27 mouse cellular contexts compared by ENCODE assay signal in genomic region chr11:120789810-120790209, GRCm38 (mm10). TPM values are rescaled to one million over a fixed set of nuclear protein-coding genes. Genes with fewer than 3 reads are reported as not detected.
DNase-seq lines count a peak whose midpoint lies in the region; ATAC-seq and TF ChIP-seq lines count a peak whose summit lies in the region.
"Had no signal": no experiment of that assay in that cellular context is flagged by ENCODE, and none has a peak within 500 bp of the region (broad histone marks: within the 10 kb centered on the region; RNA-seq: fewer than 3 reads in every experiment).

No protein-coding gene starts in this region.

- H3K9me3 ChIP-seq in forebrain, postnatal 0 days (ENCODE audit: low read length), result no peaks in the 10 kb centered on the region
- H3K9me3 ChIP-seq in forebrain, embryonic 10.5 days, result no peaks in the 10 kb centered on the region
- H3K9me3 ChIP-seq in kidney, embryonic 14.5 days (ENCODE audit: control insufficient read depth, low read length), result no peaks in the 10 kb centered on the region
- H3K9me3 ChIP-seq in liver, postnatal 0 days (ENCODE audit: low read length), result no peaks in the 10 kb centered on the region
- no peaks in the 10 kb centered on the region for H3K9me3 ChIP-seq in liver, embryonic 12.5 days (replicated peaks)
- H3K9me3 ChIP-seq in MEL (replicated peaks; ENCODE audit: insufficient read depth, low read length), result no peaks in the 10 kb centered on the region
- H3K9me3 ChIP-seq: embryonic facial prominence, embryonic 13.5 days; heart, embryonic 12.5 days; hindbrain, embryonic 15.5 days; midbrain, embryonic 12.5 days; neural tube, embryonic 13.5 days had no signal

- no peak overlapping the region for H3K27ac ChIP-seq in forebrain, postnatal 0 days (ENCODE audit: low read depth, low read length)
- H3K27ac ChIP-seq in forebrain, embryonic 10.5 days, result no peak overlapping the region
- no peak overlapping the region for H3K27ac ChIP-seq in kidney, adult 2 months (ENCODE audit: insufficient read depth, low read depth, low read length)
- no peak overlapping the region for H3K27ac ChIP-seq in kidney, embryonic 14.5 days (ENCODE audit: low read depth, low read length)
- no peak overlapping the region for H3K27ac ChIP-seq in liver, postnatal 0 days (ENCODE audit: low read depth)
- H3K27ac ChIP-seq in liver, embryonic 12.5 days, result no peak overlapping the region
- H3K27ac ChIP-seq in MEL (ENCODE audit: control insufficient read depth, low read depth, low read length), result no peak overlapping the region
- H3K27ac ChIP-seq: embryonic facial prominence, embryonic 13.5 days; hindbrain, embryonic 15.5 days; midbrain, embryonic 12.5 days; neural tube, embryonic 13.5 days had no signal

- DNase-seq in forebrain, postnatal 0 days, result no peak
- DNase-seq in forebrain, embryonic 10.5 days (ENCODE audit: extremely low spot score, low spot score), result no peak
- peak; percentile 31 for DNase-seq in kidney, adult 2 months
- DNase-seq in liver, postnatal 0 days, result no peak
- DNase-seq in MEL (ENCODE audit: low read depth, low spot score), result peak; percentile 58
- DNase-seq in heart, postnatal 36 days, result no peak
- DNase-seq: adrenal gland, adult 2 months; adrenal gland, postnatal 36 days; cerebellum, adult 2 months; gastrocnemius, postnatal 14 days; heart, adult 11 months; kidney, adult 9 months; kidney, postnatal 14 days; left cerebral cortex, postnatal 4 days; lung, adult 18-20 months; lung, postnatal 10 days; thymus, postnatal 4 days had no signal

- no peak overlapping the region for H3K4me3 ChIP-seq in forebrain, postnatal 0 days (ENCODE audit: low read depth, low read length)
- H3K4me3 ChIP-seq in forebrain, embryonic 10.5 days, result no peak overlapping the region
- no peak overlapping the region for H3K4me3 ChIP-seq in kidney, adult 2 months (ENCODE audit: insufficient read depth, low read depth, low read length)
- H3K4me3 ChIP-seq in kidney, embryonic 14.5 days (ENCODE audit: low read length), result no peak overlapping the region
- H3K4me3 ChIP-seq in liver, postnatal 0 days (ENCODE audit: low read depth, low read length), result no peak overlapping the region
- no peak overlapping the region for H3K4me3 ChIP-seq in liver, embryonic 12.5 days
- H3K4me3 ChIP-seq in MEL (ENCODE audit: control insufficient read depth in 1 of 2, insufficient read depth in 1 of 2, low read depth in 2 of 2, low read length in 2 of 2), result no peak overlapping the region
- H3K4me3 ChIP-seq: embryonic facial prominence, embryonic 13.5 days; heart, embryonic 12.5 days; hindbrain, embryonic 15.5 days; midbrain, embryonic 12.5 days; neural tube, embryonic 13.5 days had no signal

- no peak overlapping the region for H3K4me2 ChIP-seq in forebrain, postnatal 0 days (ENCODE audit: low read depth)
- no peak overlapping the region for H3K4me2 ChIP-seq in kidney, embryonic 14.5 days (replicated peaks; ENCODE audit: low read depth, low read length)
- H3K4me2 ChIP-seq in liver, postnatal 0 days (ENCODE audit: low read depth, low read length), result no peak overlapping the region
- H3K4me2 ChIP-seq in liver, embryonic 12.5 days, result no peak overlapping the region
- H3K4me2 ChIP-seq: embryonic facial prominence, embryonic 13.5 days; heart, embryonic 12.5 days; hindbrain, embryonic 15.5 days; midbrain, embryonic 12.5 days; neural tube, embryonic 13.5 days had no signal

- H3K9ac ChIP-seq in forebrain, postnatal 0 days, result no peak overlapping the region
- no peak overlapping the region for H3K9ac ChIP-seq in kidney, embryonic 14.5 days (ENCODE audit: low read depth, low read length)
- no peak overlapping the region for H3K9ac ChIP-seq in liver, postnatal 0 days (replicated peaks)
- no peak overlapping the region for H3K9ac ChIP-seq in liver, embryonic 12.5 days
- H3K9ac ChIP-seq in MEL (ENCODE audit: control insufficient read depth, low read depth, low read length, poor library complexity, severe bottlenecking), result no peak overlapping the region
- H3K9ac ChIP-seq: embryonic facial prominence, embryonic 13.5 days; heart, embryonic 12.5 days; hindbrain, embryonic 15.5 days; midbrain, embryonic 12.5 days; neural tube, embryonic 13.5 days had no signal

- TF ChIP-seq RAD21 in MEL (IDR thresholded peaks at IDR 0.05; ENCODE audit: low read depth, low read length), result peak; percentile 17

- 0 out of 2 replicates have a peak, but pooled peaks have one; percentile 3 for TF ChIP-seq CTCF in forebrain, postnatal 0 days (IDR thresholded peaks at IDR 0.05; ENCODE audit: low read depth)
- TF ChIP-seq CTCF in kidney, adult 2 months (conservative IDR thresholded peaks at IDR 0.05; ENCODE audit: insufficient read depth, insufficient read length, low read depth, low read length), result no peak
- TF ChIP-seq CTCF in liver, postnatal 0 days (IDR thresholded peaks at IDR 0.05; ENCODE audit: low read depth), result no peak
- peak in 2 of 3 experiments; percentile 25 to 51; a peak in 4 of 6 replicates for TF ChIP-seq CTCF in MEL (IDR thresholded peaks at IDR 0.05 in 2 of 3, conservative IDR thresholded peaks at IDR 0.05 in 1 of 3; ENCODE audit: control insufficient read depth in 1 of 3, insufficient read depth in 1 of 3, low read depth in 2 of 3, low read length in 3 of 3, poor library complexity in 1 of 3, severe bottlenecking in 1 of 3)

- no peak for TF ChIP-seq EP300 in liver, postnatal 0 days (IDR thresholded peaks at IDR 0.05; ENCODE audit: low read depth)
- TF ChIP-seq EP300 in MEL (IDR thresholded peaks at IDR 0.05; ENCODE audit: low read depth in 1 of 2, low read length in 2 of 2), result no peak

- 91% methylated on average over 3 of the region's 3 CpGs for WGBS in forebrain, postnatal 0 days
- 88% methylated on average over 3 of the region's 3 CpGs for WGBS in forebrain, embryonic 10.5 days
- 87% methylated on average over 3 of the region's 3 CpGs for WGBS in kidney, adult 2 months
- 90% methylated on average over 3 of the region's 3 CpGs for WGBS in kidney, embryonic 14.5 days
- WGBS in liver, postnatal 0 days (ENCODE audit: insufficient replicate concordance), result 82% methylated on average over 3 of the region's 3 CpGs
- WGBS in liver, embryonic 12.5 days (ENCODE audit: insufficient replicate concordance), result 72% methylated on average over 3 of the region's 3 CpGs

- peaks cover 23% of the 10 kb centered on the region for H3K79me2 ChIP-seq in MEL (ENCODE audit: control insufficient read depth, insufficient read depth, low read length, poor library complexity)

- intact Hi-C loops in heart, postnatal 36 days (cut with DNase I), result no loop called here

- no peak for TF ChIP-seq POLR2A in kidney, adult 2 months (IDR thresholded peaks at IDR 0.05; ENCODE audit: low read depth, low read length)
- TF ChIP-seq POLR2A in MEL (IDR thresholded peaks at IDR 0.05; ENCODE audit: control insufficient read depth in 1 of 2, insufficient read depth in 1 of 2, low read depth in 1 of 2, low read length in 2 of 2, poor library complexity in 1 of 2), result peak in 1 of 2 experiments; percentile 45; a peak in 1 of 4 replicates

- peaks cover 79% of the 10 kb centered on the region for H3K36me3 ChIP-seq in forebrain, postnatal 0 days (ENCODE audit: insufficient read depth)
- H3K36me3 ChIP-seq in forebrain, embryonic 10.5 days (replicated peaks), result peaks cover 96% of the 10 kb centered on the region
- H3K36me3 ChIP-seq in kidney, adult 2 months (ENCODE audit: control insufficient read depth, insufficient read depth, low read length), result 0 out of 2 replicates have a peak, but pooled peaks cover 2% of the 10 kb centered on the region
- H3K36me3 ChIP-seq in kidney, embryonic 14.5 days (ENCODE audit: control insufficient read depth, insufficient read depth, low read length), result peaks cover 80% of the 10 kb centered on the region
- peaks cover 72% of the 10 kb centered on the region for H3K36me3 ChIP-seq in liver, postnatal 0 days (replicated peaks; ENCODE audit: insufficient read depth, low read length)
- peaks cover 95% of the 10 kb centered on the region for H3K36me3 ChIP-seq in liver, embryonic 12.5 days
- H3K36me3 ChIP-seq in MEL (ENCODE audit: control insufficient read depth in 1 of 2, insufficient read depth in 2 of 2, low read length in 2 of 2), result peaks cover 7% of the 10 kb centered on the region in 2 experiments

- H3K4me1 ChIP-seq in forebrain, postnatal 0 days (ENCODE audit: insufficient read depth), result peaks cover 6% of the 10 kb centered on the region
- H3K4me1 ChIP-seq in forebrain, embryonic 10.5 days, result peaks cover 18% of the 10 kb centered on the region
- H3K4me1 ChIP-seq in kidney, adult 2 months (ENCODE audit: control insufficient read depth, insufficient read depth, low read length), result peaks cover 19% of the 10 kb centered on the region
- peaks cover 9% of the 10 kb centered on the region for H3K4me1 ChIP-seq in kidney, embryonic 14.5 days (ENCODE audit: control insufficient read depth, insufficient read depth, low read length)
- peaks cover 12% of the 10 kb centered on the region for H3K4me1 ChIP-seq in liver, postnatal 0 days (ENCODE audit: insufficient read depth)
- peaks cover 29% of the 10 kb centered on the region for H3K4me1 ChIP-seq in liver, embryonic 12.5 days
- peaks cover 0 to 14% of the 10 kb centered on the region in 2 experiments; a peak in 1 of 4 replicates for H3K4me1 ChIP-seq in MEL (ENCODE audit: control insufficient read depth in 1 of 2, insufficient read depth in 2 of 2, low read length in 2 of 2)

- H3K27me3 ChIP-seq in forebrain, postnatal 0 days (ENCODE audit: insufficient read depth, low read length), result no peaks in the 10 kb centered on the region
- no peaks in the 10 kb centered on the region for H3K27me3 ChIP-seq in forebrain, embryonic 10.5 days (ENCODE audit: poor library complexity, severe bottlenecking)
- no peaks in the 10 kb centered on the region for H3K27me3 ChIP-seq in kidney, adult 2 months (replicated peaks; ENCODE audit: control insufficient read depth, insufficient read depth, low read length)
- H3K27me3 ChIP-seq in kidney, embryonic 14.5 days (ENCODE audit: control insufficient read depth, insufficient read depth, low read length), result no peaks in the 10 kb centered on the region
- no peaks in the 10 kb centered on the region for H3K27me3 ChIP-seq in liver, postnatal 0 days (ENCODE audit: insufficient read depth, low read length)
- H3K27me3 ChIP-seq in liver, embryonic 12.5 days (replicated peaks), result no peaks in the 10 kb centered on the region
- no peaks in the 10 kb centered on the region for H3K27me3 ChIP-seq in MEL (ENCODE audit: control insufficient read depth in 1 of 2, insufficient read depth in 2 of 2, low read length in 2 of 2)
- H3K27me3 ChIP-seq: embryonic facial prominence, embryonic 13.5 days; heart, embryonic 12.5 days; hindbrain, embryonic 15.5 days; midbrain, embryonic 12.5 days; neural tube, embryonic 13.5 days had no signal

- ATAC-seq in forebrain, postnatal 0 days, result peak; percentile 50; the same call in 1 of the 2 replicates
- ATAC-seq in kidney, embryonic 14.5 days (ENCODE audit: low FRiP score, low TSS enrichment), result no peak
- peak; percentile 16; the same call in 1 of the 2 replicates for ATAC-seq in liver, postnatal 0 days
- no peak for ATAC-seq in liver, embryonic 12.5 days
- ATAC-seq: activated CD4-positive, CD25-positive, alpha-beta regulatory T cell, adult 4 months; CD4-positive, CD25-positive, alpha-beta regulatory T cell, adult 4 months; forebrain, embryonic 16.5 days had no signal

RNA-seq across cellular contexts. Expression of gene Gps1, which starts 5.7 kb away (rescaled TPM):
- 228 and 240 TPM in 2 replicates for total RNA-seq in forebrain, postnatal 0 days (2014; rRNA removed)
- 240 and 244 TPM in 2 replicates for polyA plus RNA-seq in forebrain, postnatal 0 days (2015; fragmentation: Nextera tagmentation; extraction: Ambion mirVana)
- 281 and 283 TPM in 2 replicates for polyA plus RNA-seq in forebrain, embryonic 10.5 days (2016; fragmentation: Nextera tagmentation; extraction: Ambion mirVana)
- polyA plus RNA-seq in kidney, adult 2 months (2012; rRNA removed), result 173 and 175 TPM in 2 replicates
- 213 and 239 TPM in 2 replicates for polyA plus RNA-seq in kidney, embryonic 14.5 days (2014; fragmentation: Nextera tagmentation; extraction: Ambion mirVana)
- polyA plus RNA-seq in liver, postnatal 0 days (2015; fragmentation: Nextera tagmentation; extraction: Ambion mirVana), result 50.8 and 51.9 TPM in 2 replicates
- 128 and 135 TPM in 2 replicates for polyA plus RNA-seq in liver, embryonic 12.5 days (2016; fragmentation: Nextera tagmentation; extraction: Ambion mirVana)
- total RNA-seq in MEL (2012; rRNA removed), result 206 and 266 TPM in 2 replicates
- 100 to 1,000 TPM; 173 to 219 TPM for polyA plus RNA-seq in MEL (2012; ENCODE audit: insufficient read depth in 1 of 2, insufficient read length in 2 of 2, low read depth in 1 of 2, low replicate concordance in 2 of 2, missing spikeins in 1 of 2)
- 10 to 100 TPM; 54.6 to 58.4 TPM for total RNA-seq in heart, postnatal 36 days (2021)

RNA-seq across cellular contexts. Expression of gene Rfng, which starts 5.8 kb away (rescaled TPM):
- total RNA-seq in forebrain, postnatal 0 days (2014; rRNA removed), result 61.9 and 82.8 TPM in 2 replicates
- 114 and 125 TPM in 2 replicates for polyA plus RNA-seq in forebrain, postnatal 0 days (2015; fragmentation: Nextera tagmentation; extraction: Ambion mirVana)
- 39.1 and 43.3 TPM in 2 replicates for polyA plus RNA-seq in forebrain, embryonic 10.5 days (2016; fragmentation: Nextera tagmentation; extraction: Ambion mirVana)
- polyA plus RNA-seq in kidney, adult 2 months (2012; rRNA removed), result 69.0 and 80.5 TPM in 2 replicates
- 19.3 and 26.2 TPM in 2 replicates for polyA plus RNA-seq in kidney, embryonic 14.5 days (2014; fragmentation: Nextera tagmentation; extraction: Ambion mirVana)
- 6.2 and 6.3 TPM in 2 replicates for polyA plus RNA-seq in liver, postnatal 0 days (2015; fragmentation: Nextera tagmentation; extraction: Ambion mirVana)
- polyA plus RNA-seq in liver, embryonic 12.5 days (2016; fragmentation: Nextera tagmentation; extraction: Ambion mirVana), result 22.4 and 22.9 TPM in 2 replicates
- 10.9 and 12.7 TPM in 2 replicates for total RNA-seq in MEL (2012; rRNA removed)
- polyA plus RNA-seq in MEL (2012; ENCODE audit: insufficient read depth in 1 of 2, insufficient read length in 2 of 2, low read depth in 1 of 2, low replicate concordance in 2 of 2, missing spikeins in 1 of 2), result 10 to 100 TPM in 1 of 2 experiments, not detected in 1; 40.7 TPM
- total RNA-seq in heart, postnatal 36 days (2021), result 10 to 100 TPM; 11.2 to 13.3 TPM

RNA-seq across cellular contexts. Expression of gene Dus1l, which starts 6.4 kb away (rescaled TPM):
- total RNA-seq in forebrain, postnatal 0 days (2014; rRNA removed), result 43.0 and 52.0 TPM in 2 replicates
- 36.1 and 38.6 TPM in 2 replicates for polyA plus RNA-seq in forebrain, postnatal 0 days (2015; fragmentation: Nextera tagmentation; extraction: Ambion mirVana)
- polyA plus RNA-seq in forebrain, embryonic 10.5 days (2016; fragmentation: Nextera tagmentation; extraction: Ambion mirVana), result 110 and 111 TPM in 2 replicates
- polyA plus RNA-seq in kidney, adult 2 months (2012; rRNA removed), result 42.3 and 42.6 TPM in 2 replicates
- 58.2 and 80.3 TPM in 2 replicates for polyA plus RNA-seq in kidney, embryonic 14.5 days (2014; fragmentation: Nextera tagmentation; extraction: Ambion mirVana)
- 43.8 and 46.8 TPM in 2 replicates for polyA plus RNA-seq in liver, postnatal 0 days (2015; fragmentation: Nextera tagmentation; extraction: Ambion mirVana)
- 99.5 and 100.0 TPM in 2 replicates for polyA plus RNA-seq in liver, embryonic 12.5 days (2016; fragmentation: Nextera tagmentation; extraction: Ambion mirVana)
- total RNA-seq in MEL (2012; rRNA removed), result 190 and 203 TPM in 2 replicates
- 100 to 1,000 TPM in 1 of 2 experiments, not detected in 1; 171 TPM for polyA plus RNA-seq in MEL (2012; ENCODE audit: insufficient read depth in 1 of 2, insufficient read length in 2 of 2, low read depth in 1 of 2, low replicate concordance in 2 of 2, missing spikeins in 1 of 2)
- 10 to 100 TPM; 25.0 to 29.0 TPM for total RNA-seq in heart, postnatal 36 days (2021)

RNA-seq across cellular contexts. Expression of gene Hmga1b, which starts 27.2 kb away (rescaled TPM):
- 0.95 and 1.8 TPM in 2 replicates for total RNA-seq in forebrain, postnatal 0 days (2014; rRNA removed)
- 1.6 and 1.7 TPM in 2 replicates for polyA plus RNA-seq in forebrain, postnatal 0 days (2015; fragmentation: Nextera tagmentation; extraction: Ambion mirVana)
- polyA plus RNA-seq in forebrain, embryonic 10.5 days (2016; fragmentation: Nextera tagmentation; extraction: Ambion mirVana), result 12.3 and 14.2 TPM in 2 replicates
- polyA plus RNA-seq in kidney, adult 2 months (2012; rRNA removed), result 0.53 and 0.55 TPM in 2 replicates
- 5.2 and 7.9 TPM in 2 replicates for polyA plus RNA-seq in kidney, embryonic 14.5 days (2014; fragmentation: Nextera tagmentation; extraction: Ambion mirVana)
- polyA plus RNA-seq in liver, postnatal 0 days (2015; fragmentation: Nextera tagmentation; extraction: Ambion mirVana), result 1.6 and 2.3 TPM in 2 replicates
- polyA plus RNA-seq in liver, embryonic 12.5 days (2016; fragmentation: Nextera tagmentation; extraction: Ambion mirVana), result 6.4 and 7.3 TPM in 2 replicates
- 190 and 206 TPM in 2 replicates for total RNA-seq in MEL (2012; rRNA removed)
- polyA plus RNA-seq in MEL (2012; ENCODE audit: insufficient read depth in 1 of 2, insufficient read length in 2 of 2, low read depth in 1 of 2, low replicate concordance in 2 of 2, missing spikeins in 1 of 2), result 100 to 1,000 TPM in 1 of 2 experiments, not detected in 1; 633 TPM
- total RNA-seq in heart, postnatal 36 days (2021), result 10 to 100 TPM; 22.1 to 34.1 TPM

RNA-seq across cellular contexts. Expression of gene Fasn, which starts 34.5 kb away (rescaled TPM):
- 328 and 364 TPM in 2 replicates for total RNA-seq in forebrain, postnatal 0 days (2014; rRNA removed)
- 72.5 and 75.6 TPM in 2 replicates for polyA plus RNA-seq in forebrain, postnatal 0 days (2015; fragmentation: Nextera tagmentation; extraction: Ambion mirVana)
- 134 and 144 TPM in 2 replicates for polyA plus RNA-seq in forebrain, embryonic 10.5 days (2016; fragmentation: Nextera tagmentation; extraction: Ambion mirVana)
- polyA plus RNA-seq in kidney, adult 2 months (2012; rRNA removed), result 936 and 1,244 TPM in 2 replicates
- polyA plus RNA-seq in kidney, embryonic 14.5 days (2014; fragmentation: Nextera tagmentation; extraction: Ambion mirVana), result 54.9 and 79.9 TPM in 2 replicates
- 3.8 and 3.9 TPM in 2 replicates for polyA plus RNA-seq in liver, postnatal 0 days (2015; fragmentation: Nextera tagmentation; extraction: Ambion mirVana)
- 35.9 and 40.3 TPM in 2 replicates for polyA plus RNA-seq in liver, embryonic 12.5 days (2016; fragmentation: Nextera tagmentation; extraction: Ambion mirVana)
- total RNA-seq in MEL (2012; rRNA removed), result 317 and 342 TPM in 2 replicates
- 100 to 1,000 TPM; 256 to 313 TPM for polyA plus RNA-seq in MEL (2012; ENCODE audit: insufficient read depth in 1 of 2, insufficient read length in 2 of 2, low read depth in 1 of 2, low replicate concordance in 2 of 2, missing spikeins in 1 of 2)
- total RNA-seq in heart, postnatal 36 days (2021), result 10 to 100 TPM; 17.3 to 65.9 TPM

Comparison
In these comparisons a context has a peak if more than half of its experiments do, and no peak if none do; other contexts are left out.
1. ATAC-seq: peak in forebrain, postnatal 0 days (single experiment) and liver, postnatal 0 days (single experiment); none in kidney, embryonic 14.5 days (single experiment) and liver, embryonic 12.5 days (single experiment).
2. DNase-seq: peak in kidney, adult 2 months (single experiment) and MEL (single experiment); none in forebrain, postnatal 0 days (single experiment), forebrain, embryonic 10.5 days (single experiment), liver, postnatal 0 days (single experiment) and heart, postnatal 36 days (0 of 2).
3. CTCF ChIP-seq: peak in forebrain, postnatal 0 days (single experiment) and MEL (2 of 3); none in kidney, adult 2 months (single experiment) and liver, postnatal 0 days (single experiment).